Mouse (Mus musculus): Measurements from ENCODE around the gene Scarb2. TPM values are rescaled to one million over a fixed set of nuclear protein-coding genes. Genes with fewer than 3 reads are reported as not detected.

The Scarb2 gene
- polyA plus RNA-seq, 1 experiment from 2014 or later: 15.6 TPM

GRCm38 (mm10) chr5:92398153-92398552 lies 108.5 kb downstream of the Scarb2 start:
- no peak overlapping the region for H3K4me2 ChIP-seq (ENCODE audit: low read length)
- no peak overlapping the region for H3K4me3 ChIP-seq (ENCODE audit: control insufficient read depth in 1 of 2, insufficient read depth in 1 of 2, low read depth in 1 of 2, low read length in 2 of 2)
- no peaks in the 10 kb centered on the region for H3K36me3 ChIP-seq (ENCODE audit: control insufficient read depth, insufficient read depth, low read length)
- ATAC-seq (ENCODE audit: insufficient number of reproducible peaks, insufficient read depth, low FRiP score, low read depth): peak; percentile 62; the same call in 1 of the 2 replicates
- no peak overlapping the region for H3K9ac ChIP-seq (ENCODE audit: low read length)
- no peak overlapping the region for H3K27ac ChIP-seq (replicated peaks in 1 of 2; ENCODE audit: control insufficient read depth in 1 of 2, insufficient read depth in 1 of 2, low read depth in 2 of 2, low read length in 2 of 2)
- peaks cover 0 to 4% of the 10 kb centered on the region in 2 experiments; a peak in 1 of 4 replicates for H3K4me1 ChIP-seq (ENCODE audit: control insufficient read depth in 2 of 2, insufficient read depth in 2 of 2, low read length in 2 of 2)
- no peaks in the 10 kb centered on the region for H3K9me3 ChIP-seq (ENCODE audit: control insufficient read depth, low read length)
- 19% methylated on average over 5 of the region's 5 CpGs for WGBS
- H3K27me3 ChIP-seq (ENCODE audit: control insufficient read depth, insufficient read depth, low read length): no peaks in the 10 kb centered on the region

DNA sequence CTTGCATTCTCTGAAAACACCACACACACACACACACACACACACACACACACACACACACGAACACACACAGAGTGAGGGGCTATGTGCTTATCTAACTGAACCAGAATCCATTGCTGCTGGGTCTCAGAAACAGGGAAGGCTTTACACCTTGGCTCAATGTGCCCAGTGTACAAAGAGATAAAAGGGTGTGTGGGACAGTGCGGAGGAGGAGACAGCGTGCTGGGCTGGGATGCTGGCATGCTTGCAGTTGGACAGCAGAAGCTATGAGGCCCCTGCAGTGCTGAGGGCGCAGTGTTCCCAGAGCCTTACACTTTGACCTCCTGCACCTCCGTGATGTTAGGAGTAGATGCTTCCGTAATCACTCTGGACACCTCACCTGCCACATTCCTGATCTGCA lies 110.2 kb downstream of the Scarb2 start:
- Histone ChIP-seq H3K27ac (replicated peaks in 1 of 2; ENCODE audit: control insufficient read depth in 1 of 2, insufficient read depth in 1 of 2, low read depth in 2 of 2, low read length in 2 of 2) (no peak overlapping the region), H3K9me3 (ENCODE audit: control insufficient read depth, low read length) (no peaks in the 10 kb centered on the region), H3K27me3 (ENCODE audit: control insufficient read depth, insufficient read depth, low read length) (peaks cover 3% of the 10 kb centered on the region; the same call in 1 of the 2 replicates), H3K4me3 (ENCODE audit: control insufficient read depth in 1 of 2, insufficient read depth in 1 of 2, low read depth in 1 of 2, low read length in 2 of 2) (no peak overlapping the region), H3K4me2 (ENCODE audit: low read length) (no peak overlapping the region), H3K36me3 (ENCODE audit: control insufficient read depth, insufficient read depth, low read length) (no peaks in the 10 kb centered on the region), H3K9ac (ENCODE audit: low read length) (no peak overlapping the region), H3K4me1 (ENCODE audit: control insufficient read depth in 2 of 2, insufficient read depth in 2 of 2, low read length in 2 of 2) (peaks cover 7 to 9% of the 10 kb centered on the region in 2 experiments; a peak in 2 of 4 replicates)
- no peak; the same call in 1 of the 2 replicates for ATAC-seq (ENCODE audit: insufficient number of reproducible peaks, insufficient read depth, low FRiP score, low read depth)
- 54% methylated on average over 6 of the region's 6 CpGs for WGBS

DNA sequence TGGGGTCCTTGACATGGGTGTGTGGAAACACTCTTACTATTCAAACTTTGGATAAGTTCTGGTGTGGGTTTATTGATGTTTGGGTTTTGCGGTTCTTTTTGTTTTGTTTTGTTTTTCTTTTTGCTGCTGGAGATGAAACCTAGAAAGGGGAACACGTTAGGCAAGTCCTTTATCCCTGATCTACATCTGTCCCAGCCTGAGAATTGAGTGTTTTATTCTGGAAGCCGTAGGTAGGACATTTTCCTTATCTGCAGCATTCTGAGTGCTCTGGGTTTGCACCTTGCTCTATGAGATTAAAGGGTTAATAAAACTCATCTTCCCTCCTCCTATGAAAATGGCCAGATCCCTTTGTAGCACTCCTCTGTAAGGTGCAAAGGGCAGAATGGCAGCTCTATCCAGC lies 110.9 kb downstream of the Scarb2 start:
- no peak for ATAC-seq (ENCODE audit: insufficient number of reproducible peaks, insufficient read depth, low FRiP score, low read depth)

DNA sequence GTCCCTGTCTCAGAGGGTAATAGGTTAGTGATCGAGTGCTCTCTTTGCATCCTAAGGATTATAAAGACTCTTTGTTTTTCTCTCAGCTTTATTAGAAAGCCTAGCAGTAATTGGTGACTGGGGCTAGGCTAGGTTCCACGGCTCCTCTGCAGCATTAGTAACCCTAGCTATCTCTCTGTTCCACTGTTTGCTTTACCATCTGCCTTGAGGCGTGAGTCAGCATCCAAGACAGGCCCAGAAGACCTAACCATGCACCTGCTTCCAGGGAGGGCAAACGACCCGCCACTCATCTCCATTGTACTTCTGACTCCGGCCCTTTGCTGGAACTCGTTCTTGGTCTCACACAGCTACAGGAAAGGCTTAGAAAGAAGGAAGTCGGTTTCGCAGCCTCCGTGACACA lies 112.8 kb downstream of the Scarb2 start:
- Histone ChIP-seq H3K9ac (ENCODE audit: low read length) (no peak overlapping the region), H3K9me3 (ENCODE audit: control insufficient read depth, low read length) (no peaks in the 10 kb centered on the region), H3K36me3 (ENCODE audit: control insufficient read depth, insufficient read depth, low read length) (no peaks in the 10 kb centered on the region), H3K4me2 (ENCODE audit: low read length) (no peak overlapping the region), H3K4me3 (ENCODE audit: control insufficient read depth in 1 of 2, insufficient read depth in 1 of 2, low read depth in 1 of 2, low read length in 2 of 2) (no peak overlapping the region), H3K4me1 (ENCODE audit: control insufficient read depth in 2 of 2, insufficient read depth in 2 of 2, low read length in 2 of 2) (peaks cover 14 to 19% of the 10 kb centered on the region in 2 experiments), H3K27me3 (ENCODE audit: control insufficient read depth, insufficient read depth, low read length) (peaks cover 4% of the 10 kb centered on the region; the same call in 1 of the 2 replicates), H3K27ac (replicated peaks in 1 of 2; ENCODE audit: control insufficient read depth in 1 of 2, insufficient read depth in 1 of 2, low read depth in 2 of 2, low read length in 2 of 2) (no peak overlapping the region)
- no peak for ATAC-seq (ENCODE audit: insufficient number of reproducible peaks, insufficient read depth, low FRiP score, low read depth)
- 70% methylated on average over 10 of the region's 10 CpGs for WGBS

More for the DNA sequence above, 110.9 kb downstream of the Scarb2 start:
- Histone ChIP-seq H3K36me3 (ENCODE audit: control insufficient read depth, insufficient read depth, low read length) (no peaks in the 10 kb centered on the region), H3K27me3 (ENCODE audit: control insufficient read depth, insufficient read depth, low read length) (peaks cover 4% of the 10 kb centered on the region; the same call in 1 of the 2 replicates), H3K9ac (ENCODE audit: low read length) (no peak overlapping the region), H3K4me3 (ENCODE audit: control insufficient read depth in 1 of 2, insufficient read depth in 1 of 2, low read depth in 1 of 2, low read length in 2 of 2) (no peak overlapping the region), H3K4me1 (ENCODE audit: control insufficient read depth in 2 of 2, insufficient read depth in 2 of 2, low read length in 2 of 2) (peaks cover 12% of the 10 kb centered on the region in 2 experiments), H3K27ac (replicated peaks in 1 of 2; ENCODE audit: control insufficient read depth in 1 of 2, insufficient read depth in 1 of 2, low read depth in 2 of 2, low read length in 2 of 2) (no peak overlapping the region), H3K4me2 (ENCODE audit: low read length) (no peak overlapping the region), H3K9me3 (ENCODE audit: control insufficient read depth, low read length) (no peaks in the 10 kb centered on the region)
- WGBS: 83% methylated on average over 3 of the region's 3 CpGs

- H3K4me3 ChIP-seq (ENCODE audit: control insufficient read depth in 1 of 2, insufficient read depth in 1 of 2, low read depth in 1 of 2, low read length in 2 of 2): peak overlapping the region; percentile 13 to 24
- peaks cover 4% of the 10 kb centered on the region; the same call in 1 of the 2 replicates for H3K27me3 ChIP-seq (ENCODE audit: control insufficient read depth, insufficient read depth, low read length)
- ATAC-seq (ENCODE audit: insufficient number of reproducible peaks, insufficient read depth, low FRiP score, low read depth): no peak
- H3K4me2 ChIP-seq (ENCODE audit: low read length): peak overlapping the region; percentile 57
- H3K4me1 ChIP-seq (ENCODE audit: control insufficient read depth in 2 of 2, insufficient read depth in 2 of 2, low read length in 2 of 2): peaks cover 17 to 23% of the 10 kb centered on the region in 2 experiments
- no peaks in the 10 kb centered on the region for H3K9me3 ChIP-seq (ENCODE audit: control insufficient read depth, low read length)
- 40% methylated on average over 18 of the region's 18 CpGs for WGBS
- H3K36me3 ChIP-seq (ENCODE audit: control insufficient read depth, insufficient read depth, low read length): no peaks in the 10 kb centered on the region
- no peak overlapping the region for H3K27ac ChIP-seq (replicated peaks in 1 of 2; ENCODE audit: control insufficient read depth in 1 of 2, insufficient read depth in 1 of 2, low read depth in 2 of 2, low read length in 2 of 2)
- H3K9ac ChIP-seq (ENCODE audit: low read length): 0 out of 2 replicates have a peak overlapping the region, but pooled peaks have one; percentile 27
Measured at GRCm38 (mm10) chr5:92392542-92392941, 114.1 kb downstream of the Scarb2 start.

Small RNA genes within 50 kb of the gene (microRNA-seq; reads per million reads assigned to microRNA genes)
- gene Mir6415: not detected

Other genes starting within 250 kb of the Scarb2 start
- 6.0 and 6.3 TPM in 2 replicates for gene Naaa, start 228.7 kb downstream of the Scarb2 start, polyA plus RNA-seq (2014; fragmentation: Nextera tagmentation; extraction: Ambion mirVana)
- gene Sdad1, start 196.4 kb downstream of the Scarb2 start, polyA plus RNA-seq (2014; fragmentation: Nextera tagmentation; extraction: Ambion mirVana): 23.4 and 25.8 TPM in 2 replicates
- not detected in 2 replicates for gene Cxcl9, start 178.8 kb downstream of the Scarb2 start, polyA plus RNA-seq (2014; fragmentation: Nextera tagmentation; extraction: Ambion mirVana)
- 59.2 and 60.2 TPM in 2 replicates for gene Art3, start 175.0 kb downstream of the Scarb2 start, polyA plus RNA-seq (2014; fragmentation: Nextera tagmentation; extraction: Ambion mirVana)
- 0.74 and 1.2 TPM in 2 replicates for gene Cxcl10, start 157.9 kb downstream of the Scarb2 start, polyA plus RNA-seq (2014; fragmentation: Nextera tagmentation; extraction: Ambion mirVana)
- 35.4 and 35.9 TPM in 2 replicates for gene Nup54, start 71.6 kb downstream of the Scarb2 start, polyA plus RNA-seq (2014; fragmentation: Nextera tagmentation; extraction: Ambion mirVana)
- gene Fam47e, start 48.2 kb upstream of the Scarb2 start, polyA plus RNA-seq (2014; fragmentation: Nextera tagmentation; extraction: Ambion mirVana): not detected in 2 replicates
- gene Stbd1, start 96.2 kb upstream of the Scarb2 start, polyA plus RNA-seq (2014; fragmentation: Nextera tagmentation; extraction: Ambion mirVana): 87.2 and 94.8 TPM in 2 replicates
- 0.67 and 0.96 TPM in 2 replicates for gene Ccdc158, start 168.4 kb upstream of the Scarb2 start, polyA plus RNA-seq (2014; fragmentation: Nextera tagmentation; extraction: Ambion mirVana)
- gene Shroom3, start 176.6 kb upstream of the Scarb2 start, polyA plus RNA-seq (2014; fragmentation: Nextera tagmentation; extraction: Ambion mirVana): 18.5 and 21.1 TPM in 2 replicates

Data from heart, embryonic 14.5 days (tissue).